Mouse (Mus musculus): ENCODE results near the gene Ntrk1.

DNA sequence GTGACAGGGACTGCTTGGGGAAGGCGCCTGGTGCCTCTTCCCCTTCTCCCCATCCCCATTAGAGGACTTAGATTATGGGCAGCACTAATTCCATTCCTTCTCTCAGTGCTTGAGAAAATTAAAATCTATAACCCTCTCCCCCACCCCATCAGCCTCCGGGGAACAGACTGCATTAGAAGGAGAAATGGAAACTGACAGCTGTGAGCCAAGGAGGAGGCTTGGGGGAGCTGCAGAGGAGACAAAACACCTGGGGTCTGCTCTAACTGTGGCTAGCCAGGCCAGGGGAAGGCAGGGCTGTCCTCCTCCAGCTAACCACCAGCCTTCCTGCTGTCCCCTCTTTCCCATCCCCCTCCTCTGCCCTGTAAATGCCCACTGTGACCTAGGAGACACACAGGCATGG lies 15.9 kb downstream of the Ntrk1 start:
- TF ChIP-seq CTCF (IDR thresholded peaks at IDR 0.05; ENCODE audit: insufficient read depth, low read length) = no peak
- TF ChIP-seq POLR2A (IDR thresholded peaks at IDR 0.05; ENCODE audit: borderline replicate concordance, extremely low read depth, low read depth, low read length) = no peak
